Comparison of ENCODE assay signal across 23 mouse cellular contexts in the genomic region with DNA sequence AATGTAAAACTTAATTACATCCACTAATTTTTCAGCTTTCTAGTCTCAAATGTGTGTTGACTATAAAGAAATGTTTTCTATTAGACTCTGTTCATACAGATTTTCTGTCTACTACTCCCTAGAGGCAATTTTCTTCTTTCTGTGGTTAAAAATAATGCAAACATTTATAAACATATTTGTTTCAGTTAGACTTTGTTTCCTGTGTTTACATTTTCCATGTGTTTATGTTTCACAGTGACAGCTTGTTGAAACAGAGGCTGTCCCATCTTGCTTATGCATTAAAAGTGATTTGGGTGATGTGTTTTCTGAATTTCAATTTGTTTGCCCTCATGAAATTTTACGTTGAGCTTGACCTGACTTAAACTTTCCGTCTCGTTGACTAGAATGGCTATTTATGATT. TPM values are rescaled to one million over a fixed set of nuclear protein-coding genes. Genes with fewer than 3 reads are reported as not detected.
DNase-seq lines count a peak whose midpoint lies in the region; ATAC-seq and TF ChIP-seq lines count a peak whose summit lies in the region.
"Had no signal": no experiment of that assay in that cellular context is flagged by ENCODE, and none has a peak within 500 bp of the region (broad histone marks: within the 10 kb centered on the region; RNA-seq: fewer than 3 reads in every experiment).

No protein-coding gene starts in this region.

- WGBS in lung, embryonic 14.5 days: 24% methylated on average over 3 of the region's 3 CpGs
- 40% methylated on average over 3 of the region's 3 CpGs for WGBS in lung, embryonic 15.5 days
- WGBS in lung, embryonic 16.5 days: 30% methylated on average over 3 of the region's 3 CpGs

- peak; percentile 70; the same call in 1 of the 2 replicates for ATAC-seq in lung, embryonic 14.5 days (ENCODE audit: insufficient read depth)
- ATAC-seq in lung, embryonic 15.5 days (ENCODE audit: borderline replicate concordance, extremely low read depth, low FRiP score, low TSS enrichment): peak; percentile 75; the same call in 1 of the 2 replicates
- peak; percentile 73 for ATAC-seq in lung, embryonic 16.5 days (ENCODE audit: low read depth)
- ATAC-seq: activated CD4-positive, CD25-positive, alpha-beta regulatory T cell, adult 4 months; CD4-positive, CD25-positive, alpha-beta regulatory T cell, adult 4 months; Patski had no signal

- peak; percentile 78 for DNase-seq in lung, embryonic 14.5 days
- no peak for DNase-seq in lung, postnatal 10 days
- DNase-seq in lung, postnatal 14 days: no peak
- DNase-seq in lung, postnatal 4 days: no peak
- DNase-seq: adrenal gland, adult 2 months; adrenal gland, adult 8-10 months; adrenal gland, postnatal 10 days; adrenal gland, postnatal 14 days; adrenal gland, postnatal 25 days; adrenal gland, postnatal 36 days; B cell, adult 2 months; cerebellum, adult 11 months; cerebellum, adult 11-12 months; cerebellum, adult 18-20 months had no signal

- no peaks in the 10 kb centered on the region for H3K27me3 ChIP-seq in lung, embryonic 14.5 days (ENCODE audit: insufficient read depth, low read length)
- no peaks in the 10 kb centered on the region for H3K27me3 ChIP-seq in lung, embryonic 15.5 days
- no peaks in the 10 kb centered on the region for H3K27me3 ChIP-seq in lung, embryonic 16.5 days (ENCODE audit: control insufficient read depth, insufficient read depth, low read depth, low read length)
- H3K27me3 ChIP-seq: CH12.LX, Patski had no signal

- H3K9ac ChIP-seq in lung, embryonic 14.5 days: no peak overlapping the region
- H3K9ac ChIP-seq in lung, embryonic 15.5 days: no peak overlapping the region
- no peak overlapping the region for H3K9ac ChIP-seq in lung, embryonic 16.5 days (ENCODE audit: low read length)

- no peaks in the 10 kb centered on the region for H3K9me3 ChIP-seq in lung, embryonic 14.5 days (ENCODE audit: low read depth, low read length)
- H3K9me3 ChIP-seq in lung, embryonic 15.5 days: no peaks in the 10 kb centered on the region
- no peaks in the 10 kb centered on the region for H3K9me3 ChIP-seq in lung, embryonic 16.5 days (ENCODE audit: control insufficient read depth, low read length)
- H3K9me3 ChIP-seq: G1E had no signal

- H3K27ac ChIP-seq in lung, embryonic 14.5 days (ENCODE audit: low read depth): peak overlapping the region; percentile 65
- 0 out of 2 replicates have a peak overlapping the region, but pooled peaks have one; percentile 44 for H3K27ac ChIP-seq in lung, embryonic 15.5 days
- H3K27ac ChIP-seq in lung, embryonic 16.5 days (ENCODE audit: low read length): peak overlapping the region; percentile 59

- H3K4me1 ChIP-seq in lung, embryonic 14.5 days (ENCODE audit: insufficient read depth): no peaks in the 10 kb centered on the region
- H3K4me1 ChIP-seq in lung, embryonic 15.5 days: no peaks in the 10 kb centered on the region
- H3K4me1 ChIP-seq in lung, embryonic 16.5 days (replicated peaks; ENCODE audit: control insufficient read depth, insufficient read depth, low read length): no peaks in the 10 kb centered on the region

- no peak for TF ChIP-seq CTCF in lung, embryonic 14.5 days (IDR thresholded peaks at IDR 0.05; ENCODE audit: low read depth)

- H3K4me2 ChIP-seq in lung, embryonic 14.5 days: no peak overlapping the region
- H3K4me2 ChIP-seq in lung, embryonic 15.5 days: no peak overlapping the region
- H3K4me2 ChIP-seq in lung, embryonic 16.5 days (ENCODE audit: low read depth, low read length): no peak overlapping the region

- H3K4me3 ChIP-seq in lung, embryonic 14.5 days (ENCODE audit: low read depth, low read length): no peak overlapping the region
- no peak overlapping the region for H3K4me3 ChIP-seq in lung, embryonic 15.5 days
- no peak overlapping the region for H3K4me3 ChIP-seq in lung, embryonic 16.5 days (ENCODE audit: low read length)

- no peaks in the 10 kb centered on the region for H3K36me3 ChIP-seq in lung, embryonic 14.5 days (ENCODE audit: insufficient read depth)
- no peaks in the 10 kb centered on the region for H3K36me3 ChIP-seq in lung, embryonic 15.5 days
- no peaks in the 10 kb centered on the region for H3K36me3 ChIP-seq in lung, embryonic 16.5 days (ENCODE audit: control insufficient read depth, insufficient read depth, low read length)
- H3K36me3 ChIP-seq: G1E had no signal

RNA-seq across cellular contexts. Expression of a gene that starts 6.0 kb away (rescaled TPM):
- not detected in 2 replicates for polyA plus RNA-seq in lung, embryonic 14.5 days (2014; fragmentation: Nextera tagmentation; extraction: Ambion mirVana)
- not detected in 2 replicates for polyA plus RNA-seq in lung, embryonic 15.5 days (2015; fragmentation: Nextera tagmentation; extraction: Ambion mirVana)
- polyA plus RNA-seq in lung, embryonic 16.5 days (2015; fragmentation: Nextera tagmentation; extraction: Ambion mirVana): not detected in 2 replicates
- polyA plus RNA-seq: activated CD4-positive, CD25-positive, alpha-beta regulatory T cell, adult 4 months; adrenal gland, adult 2 months; brain, embryonic 14.5 days; C2C12; CD4-positive, CD25-positive, alpha-beta regulatory T cell, adult 4 months; G1E; Patski had no signal

RNA-seq across cellular contexts. Expression of a gene that starts 19.0 kb away (rescaled TPM):
- not detected in 2 replicates for polyA plus RNA-seq in lung, embryonic 14.5 days (2014; fragmentation: Nextera tagmentation; extraction: Ambion mirVana)
- polyA plus RNA-seq in lung, embryonic 15.5 days (2015; fragmentation: Nextera tagmentation; extraction: Ambion mirVana): not detected in 2 replicates
- not detected in 2 replicates for polyA plus RNA-seq in lung, embryonic 16.5 days (2015; fragmentation: Nextera tagmentation; extraction: Ambion mirVana)
- polyA plus RNA-seq: activated CD4-positive, CD25-positive, alpha-beta regulatory T cell, adult 4 months; adrenal gland, adult 2 months; brain, embryonic 14.5 days; C2C12; CD4-positive, CD25-positive, alpha-beta regulatory T cell, adult 4 months; G1E; Patski had no signal

RNA-seq across cellular contexts. Expression of a gene that starts 21.8 kb away (rescaled TPM):
- polyA plus RNA-seq in lung, embryonic 14.5 days (2014; fragmentation: Nextera tagmentation; extraction: Ambion mirVana): not detected in 2 replicates
- not detected in 2 replicates for polyA plus RNA-seq in lung, embryonic 15.5 days (2015; fragmentation: Nextera tagmentation; extraction: Ambion mirVana)
- not detected in 2 replicates for polyA plus RNA-seq in lung, embryonic 16.5 days (2015; fragmentation: Nextera tagmentation; extraction: Ambion mirVana)
- polyA plus RNA-seq: activated CD4-positive, CD25-positive, alpha-beta regulatory T cell, adult 4 months; adrenal gland, adult 2 months; brain, embryonic 14.5 days; C2C12; CD4-positive, CD25-positive, alpha-beta regulatory T cell, adult 4 months; G1E had no signal

RNA-seq across cellular contexts. Expression of a gene that starts 27.9 kb away (rescaled TPM):
- polyA plus RNA-seq in lung, embryonic 14.5 days (2014; fragmentation: Nextera tagmentation; extraction: Ambion mirVana): not detected in 2 replicates
- polyA plus RNA-seq in lung, embryonic 15.5 days (2015; fragmentation: Nextera tagmentation; extraction: Ambion mirVana): not detected in 2 replicates
- polyA plus RNA-seq in lung, embryonic 16.5 days (2015; fragmentation: Nextera tagmentation; extraction: Ambion mirVana): not detected in 2 replicates
- polyA plus RNA-seq: activated CD4-positive, CD25-positive, alpha-beta regulatory T cell, adult 4 months; adrenal gland, adult 2 months; brain, embryonic 14.5 days; C2C12; CD4-positive, CD25-positive, alpha-beta regulatory T cell, adult 4 months; G1E; Patski had no signal

RNA-seq across cellular contexts. Expression of a gene that starts 40.3 kb away (rescaled TPM):
- not detected in 2 replicates for polyA plus RNA-seq in lung, embryonic 14.5 days (2014; fragmentation: Nextera tagmentation; extraction: Ambion mirVana)
- not detected in 2 replicates for polyA plus RNA-seq in lung, embryonic 15.5 days (2015; fragmentation: Nextera tagmentation; extraction: Ambion mirVana)
- not detected in 2 replicates for polyA plus RNA-seq in lung, embryonic 16.5 days (2015; fragmentation: Nextera tagmentation; extraction: Ambion mirVana)
- polyA plus RNA-seq: activated CD4-positive, CD25-positive, alpha-beta regulatory T cell, adult 4 months; adrenal gland, adult 2 months; brain, embryonic 14.5 days; C2C12; CD4-positive, CD25-positive, alpha-beta regulatory T cell, adult 4 months; G1E; Patski had no signal
